Mouse (Mus musculus): Measurements from ENCODE around the gene Tor1aip1.

- TF ChIP-seq FLI1 (IDR thresholded peaks at IDR 0.05; ENCODE audit: low read length) = no peak
- no peak for TF ChIP-seq GATA1 (IDR thresholded peaks at IDR 0.05; ENCODE audit: borderline replicate concordance, low read length)
These were observed 884 bp upstream of the Tor1aip1 start for GRCm38 (mm10) chr1:156037144-156037583.

Data from megakaryocyte, embryonic 14.5 days (primary cell).